Mouse (Mus musculus) CH12.LX (cell line): ENCODE results near the gene Rabgap1l. TPM values are rescaled to one million over a fixed set of nuclear protein-coding genes. Genes with fewer than 3 reads are reported as not detected.

Experiments
- DNase-seq: peaks from one replicate; pipeline ENCODE4 v3.0.0-alpha.2; 2013; ENCODE audit errors: extremely low read depth
- H3K27ac ChIP-seq: 2 replicates; pipeline ENCODE4 v1.5.1; 2012; ENCODE audit warnings: low read depth, mild to moderate bottlenecking, control low read depth, moderate library complexity; ENCODE audit not compliant: insufficient read depth
- H3K27me3 ChIP-seq: replicated peaks from 2 replicates; pipeline ENCODE3; 2012; ENCODE audit warnings: inconsistent platforms
- H3K36me3 ChIP-seq, 2 experiments: replicated peaks in 1 of 2; 2 replicates each; pipeline versions ENCODE3 to v1.6.1; 2012; ENCODE audit warnings: inconsistent platforms in 1 of 2, low read length in 1 of 2, mild to moderate bottlenecking in 1 of 2, mixed read lengths in 1 of 2, moderate library complexity in 1 of 2; ENCODE audit not compliant: control insufficient read depth in 1 of 2, insufficient read depth in 1 of 2
- H3K4me1 ChIP-seq, 2 experiments: 2 replicates each; pipeline ENCODE4 v1.6.1; 2012; ENCODE audit warnings: inconsistent platforms in 1 of 2, moderate library complexity in 1 of 2; ENCODE audit not compliant: insufficient read depth in 2 of 2, control insufficient read depth in 1 of 2
- H3K4me2 ChIP-seq: 2 replicates; pipeline ENCODE4 v1.6.1; 2012; ENCODE audit warnings: low read depth, mild to moderate bottlenecking, control low read depth; ENCODE audit not compliant: poor library complexity, insufficient read depth, severe bottlenecking
- H3K4me3 ChIP-seq, 3 experiments: fragments of 150-350 bp in 1 of 3; sonication (generic) in 1 of 3; replicated peaks in 1 of 3; 2 replicates each; pipeline versions ENCODE3 to v1.5.1; 2011 to 2012; ENCODE audit warnings: low read depth in 2 of 3, low read length in 2 of 3, mild to moderate bottlenecking in 2 of 3, moderate library complexity in 2 of 3, control low read depth in 1 of 3, improper control_type of control experiment in 1 of 3, inconsistent platforms in 1 of 3, mixed read lengths in 1 of 3; ENCODE audit not compliant: poor library complexity in 1 of 3
- H3K79me2 ChIP-seq: replicated peaks from 2 replicates; pipeline ENCODE4 v1.6.1; 2012; ENCODE audit warnings: mild to moderate bottlenecking, moderate library complexity; ENCODE audit not compliant: control insufficient read depth, poor library complexity, insufficient read depth, severe bottlenecking; ENCODE audit errors: extremely low read depth
- H3K9ac ChIP-seq: 2 replicates; pipeline ENCODE4 v1.6.1; 2012; ENCODE audit warnings: low read depth, mild to moderate bottlenecking, control low read depth, moderate library complexity; ENCODE audit not compliant: insufficient read depth
- H3K9me3 ChIP-seq: replicated peaks from 2 replicates; pipeline ENCODE3; 2012; ENCODE audit warnings: low read length, inconsistent platforms, mixed read lengths
- CHD1 ChIP-seq: IDR thresholded peaks from 2 replicates; pipeline ENCODE4 v1.6.1; 2012; ENCODE audit warnings: low read depth, low read length, improper control_type of control experiment, inconsistent platforms
- CHD2 ChIP-seq: IDR thresholded peaks from 2 replicates; pipeline ENCODE4 v1.6.1; 2011; ENCODE audit warnings: low read length, improper control_type of control experiment
- E2F4 ChIP-seq: IDR thresholded peaks from 2 replicates; pipeline ENCODE4 v1.6.1; 2011; ENCODE audit warnings: low read depth, low read length, improper control_type of control experiment; ENCODE audit not compliant: insufficient replicate concordance
- ELF1 ChIP-seq: IDR thresholded peaks from 2 replicates; pipeline ENCODE4 v1.6.1; 2014; ENCODE audit warnings: low read depth, mild to moderate bottlenecking, inconsistent platforms, low read length, improper control_type of control experiment
- EP300 ChIP-seq: IDR thresholded peaks from 2 replicates; pipeline ENCODE4 v1.6.1; 2011; ENCODE audit warnings: low read length, improper control_type of control experiment
- ETS1 ChIP-seq: conservative IDR thresholded peaks from 2 replicates; pipeline ENCODE4 v1.6.1; 2012; ENCODE audit warnings: low read depth, mild to moderate bottlenecking, inconsistent platforms, low read length, improper control_type of control experiment, moderate library complexity
- HCFC1 ChIP-seq: IDR thresholded peaks from 2 replicates; pipeline ENCODE4 v1.6.1; 2012; ENCODE audit warnings: low read depth, mild to moderate bottlenecking, inconsistent platforms, low read length, improper control_type of control experiment
- IRF4 ChIP-seq: IDR thresholded peaks from 2 replicates; pipeline ENCODE4 v1.6.1; 2014; ENCODE audit warnings: low read depth, mild to moderate bottlenecking, inconsistent platforms, low read length, improper control_type of control experiment
- JUN ChIP-seq: IDR thresholded peaks from 2 replicates; pipeline ENCODE4 v1.6.1; 2011; ENCODE audit warnings: low read depth, mild to moderate bottlenecking, low read length, improper control_type of control experiment, moderate library complexity; ENCODE audit not compliant: insufficient read depth
- JUND ChIP-seq: conservative IDR thresholded peaks from 2 replicates; pipeline ENCODE4 v1.6.1; 2011; ENCODE audit warnings: low read depth, low read length, improper control_type of control experiment
- KAT2A ChIP-seq: IDR thresholded peaks from 2 replicates; pipeline ENCODE4 v1.6.1; 2012; ENCODE audit warnings: low read length, improper control_type of control experiment, inconsistent platforms; ENCODE audit not compliant: insufficient replicate concordance
- MAFK ChIP-seq: IDR thresholded peaks from 2 replicates; pipeline ENCODE4 v1.6.1; 2011; ENCODE audit warnings: low read length, improper control_type of control experiment; ENCODE audit not compliant: insufficient replicate concordance
- MAX ChIP-seq: IDR thresholded peaks from 2 replicates; pipeline ENCODE4 v1.6.1; 2011; ENCODE audit warnings: low read length, improper control_type of control experiment
- MAZ ChIP-seq: IDR thresholded peaks from 2 replicates; pipeline ENCODE4 v1.6.1; 2012; ENCODE audit warnings: low read depth, mild to moderate bottlenecking, inconsistent platforms, low read length, improper control_type of control experiment, moderate library complexity
- MEF2A ChIP-seq: IDR thresholded peaks from 2 replicates; pipeline ENCODE4 v1.6.1; 2014; ENCODE audit warnings: low read depth, mild to moderate bottlenecking, inconsistent platforms, low read length, improper control_type of control experiment, borderline replicate concordance
- MXI1 ChIP-seq: IDR thresholded peaks from 2 replicates; pipeline ENCODE4 v1.6.1; 2011; ENCODE audit warnings: mild to moderate bottlenecking, low read depth, low read length, improper control_type of control experiment
- MYC ChIP-seq: IDR thresholded peaks from 2 replicates; pipeline ENCODE4 v1.6.1; 2011; ENCODE audit warnings: low read depth, mild to moderate bottlenecking, improper control_type of control experiment, low read length
- NELFE ChIP-seq: IDR thresholded peaks from 2 replicates; pipeline ENCODE4 v1.6.1; 2011; ENCODE audit warnings: low read depth, low read length, improper control_type of control experiment
- POLR2A ChIP-seq: IDR thresholded peaks from 2 replicates; pipeline ENCODE4 v1.6.1; 2011; ENCODE audit warnings: low read depth, mild to moderate bottlenecking, improper control_type of control experiment, low read length
- POLR2AphosphoS2 ChIP-seq: IDR thresholded peaks from 2 replicates; pipeline ENCODE4 v1.6.1; 2011; ENCODE audit warnings: low read depth, low read length, improper control_type of control experiment
- RAD21 ChIP-seq: IDR thresholded peaks from 2 replicates; pipeline ENCODE4 v1.6.1; 2011; ENCODE audit warnings: low read depth, mild to moderate bottlenecking, low read length, improper control_type of control experiment, moderate library complexity
- RCOR1 ChIP-seq: conservative IDR thresholded peaks from 2 replicates; pipeline ENCODE4 v1.6.1; 2012; ENCODE audit warnings: low read depth, mild to moderate bottlenecking, inconsistent platforms, low read length, improper control_type of control experiment
- SMC3 ChIP-seq: IDR thresholded peaks from 2 replicates; pipeline ENCODE4 v1.6.1; 2011; ENCODE audit warnings: low read depth, low read length, improper control_type of control experiment
- TBP ChIP-seq: conservative IDR thresholded peaks from 2 replicates; pipeline ENCODE4 v1.6.1; 2011; ENCODE audit warnings: low read depth, low read length, improper control_type of control experiment
- TCF12 ChIP-seq: IDR thresholded peaks from 2 replicates; pipeline ENCODE4 v1.6.1; 2014; ENCODE audit warnings: low read depth, mild to moderate bottlenecking, inconsistent platforms, low read length, improper control_type of control experiment
- UBTF ChIP-seq: IDR thresholded peaks from 2 replicates; pipeline ENCODE4 v1.6.1; 2012; ENCODE audit warnings: low read depth, mild to moderate bottlenecking, inconsistent platforms, low read length, improper control_type of control experiment, moderate library complexity
- USF1 ChIP-seq: IDR thresholded peaks from 2 replicates; pipeline ENCODE4 v1.6.1; 2014; ENCODE audit warnings: low read depth, mild to moderate bottlenecking, inconsistent platforms, low read length, improper control_type of control experiment
- USF2 ChIP-seq: conservative IDR thresholded peaks from 2 replicates; pipeline ENCODE4 v1.6.1; 2011; ENCODE audit warnings: low read depth, low read length, improper control_type of control experiment
- ZKSCAN1 ChIP-seq: IDR thresholded peaks from 2 replicates; pipeline ENCODE4 v1.6.1; 2012; ENCODE audit warnings: low read depth, inconsistent platforms, low read length, improper control_type of control experiment, borderline replicate concordance
- ZMIZ1 ChIP-seq: IDR thresholded peaks from 2 replicates; pipeline ENCODE4 v1.6.1; 2012; ENCODE audit warnings: low read depth, mild to moderate bottlenecking, inconsistent platforms, low read length, improper control_type of control experiment
- dilution Hi-C: fragments of 300-500 bp; cut with MboI; formaldehyde crosslinking; loops from 2 replicates; pipeline ENCODE4 v1.14.3; 2020; ENCODE audit warnings: low sequenced_read_pairs; ENCODE audit not compliant: extremely low pct_unique_long_range_greater_than_20kb, extremely low pct_ligation_motif_present
- in situ Hi-C: fragments of 300-500 bp; cut with MboI; formaldehyde crosslinking; loops from 3 replicates; pipeline ENCODE4 v1.14.3; 2019; ENCODE audit warnings: low sequenced_read_pairs, low pct_ligation_motif_present, low pct_unique_long_range_greater_than_20kb, mixed read lengths
- polyA plus RNA-seq: library from polyadenylated mRNA; unstranded; fragments of >175 nt; gene quantifications from 2 replicates; pipeline ENCODE4 v1.2.1, GENCODE M21; 2012; ENCODE audit warnings: low read depth; ENCODE audit not compliant: insufficient read length
- total RNA-seq, 2 experiments: library from RNA; depleted of rRNA; stranded (reverse); fragments of 300-350 nt in 1 of 2; fragments of >200 nt in 1 of 2; gene quantifications; 2 replicates each; pipeline ENCODE4 v1.2.3; 2012 to 2014

Gene Rabgap1l
- total and polyA plus RNA-seq, 3 experiments = 84.0 to 109 (median 85.6) TPM

DNA sequence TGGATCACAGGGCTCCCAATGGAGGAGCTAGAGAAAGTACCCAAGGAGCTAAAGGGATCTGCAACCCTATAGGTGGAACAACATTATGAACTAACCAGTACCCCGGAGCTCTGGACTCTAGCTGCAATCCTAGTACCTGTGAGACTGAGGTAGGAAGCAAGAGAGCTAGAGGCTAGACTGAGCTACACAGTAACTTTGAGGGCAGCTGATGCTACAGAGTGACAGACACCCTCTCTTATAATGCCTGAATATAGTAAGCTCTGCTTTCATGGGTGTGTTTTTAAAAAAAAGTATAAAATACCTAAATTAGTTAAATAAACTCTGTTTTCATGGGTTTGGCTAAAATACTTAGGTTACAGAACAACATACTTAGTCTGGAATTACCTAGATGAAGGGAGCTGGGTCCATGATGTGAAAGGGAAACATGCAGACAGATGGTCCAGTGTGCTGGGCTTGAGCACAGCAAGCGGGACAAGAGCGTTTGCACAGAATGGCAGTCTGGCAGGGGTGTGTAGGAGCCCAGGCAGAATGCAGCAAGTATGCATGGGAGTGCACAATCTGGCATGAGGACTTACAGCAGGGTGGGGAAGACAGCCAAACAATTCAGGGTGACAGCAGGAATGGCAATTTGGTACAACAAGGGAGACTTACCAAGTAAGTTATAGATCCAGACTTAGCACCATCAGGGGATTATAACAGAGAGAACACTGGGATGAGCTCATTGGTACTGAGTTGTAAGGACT lies 514.9 kb downstream of the Rabgap1l start:
- no peak overlapping the region for H3K4me3 ChIP-seq
- TF ChIP-seq TCF12 (no peak), TBP (no peak), EP300 (no peak), CHD2 (no peak), E2F4 (no peak), USF2 (no peak), ZMIZ1 (no peak), MXI1 (no peak), CHD1 (no peak), USF1 (no peak)
- H3K36me3 ChIP-seq = peaks cover 0 to 5% of the 10 kb centered on the region in 2 experiments
- H3K79me2 ChIP-seq = no peaks in the 10 kb centered on the region
- in situ Hi-C loops (no loop called here), dilution Hi-C loops (no loop called here)
- no peak overlapping the region for H3K27ac ChIP-seq
- H3K9me3 ChIP-seq = no peaks in the 10 kb centered on the region
- H3K9ac ChIP-seq = no peak overlapping the region
- no peaks in the 10 kb centered on the region for H3K27me3 ChIP-seq
- H3K4me1 ChIP-seq = peaks cover 12 to 36% of the 10 kb centered on the region in 2 experiments
- H3K4me2 ChIP-seq = no peak overlapping the region
- no peak for DNase-seq

DNA sequence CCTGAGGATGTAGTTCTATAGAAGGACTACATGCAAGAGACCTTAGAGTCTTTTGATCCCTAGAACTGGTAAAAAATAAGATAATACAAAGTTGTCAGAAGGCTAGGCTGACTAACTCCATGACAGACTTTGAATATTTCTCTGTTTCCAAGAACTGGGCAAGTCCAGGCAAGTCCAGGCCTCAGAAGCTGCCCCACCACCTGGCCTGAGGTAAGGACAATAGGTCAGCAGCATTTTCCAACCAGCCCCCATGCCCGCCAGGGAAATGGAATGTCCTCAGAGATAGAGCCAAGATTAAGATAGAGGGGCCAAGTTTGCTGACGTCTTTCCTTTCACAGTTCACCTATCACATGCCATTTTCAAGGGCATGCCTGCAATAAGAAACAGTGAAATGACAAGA lies 517.8 kb downstream of the Rabgap1l start:
- Histone ChIP-seq H3K4me2 (peak overlapping the region; percentile 37; the same call in 1 of the 2 replicates), H3K4me3 (no peak overlapping the region), H3K36me3 (peaks cover 0 to 5% of the 10 kb centered on the region in 2 experiments), H3K4me1 (peaks cover 12 to 26% of the 10 kb centered on the region in 2 experiments), H3K79me2 (no peaks in the 10 kb centered on the region), H3K9ac (no peak overlapping the region), H3K27me3 (no peaks in the 10 kb centered on the region), H3K9me3 (no peaks in the 10 kb centered on the region), H3K27ac (peak overlapping the region; percentile 76)
- DNase-seq = no peak
- in situ Hi-C loops = no loop called here
- dilution Hi-C loops = no loop called here
- no peak for TF ChIP-seq ZMIZ1
- TF ChIP-seq CHD1 = peak; percentile 98
- TF ChIP-seq EP300 = peak; percentile 77
- peak; percentile 80 for TF ChIP-seq IRF4
- TF ChIP-seq MXI1 = 0 out of 2 replicates have a peak, but pooled peaks have one; percentile 41
- 0 out of 2 replicates have a peak, but pooled peaks have one; percentile 51 for TF ChIP-seq MYC
- peak; percentile 4; the same call in 1 of the 2 replicates for TF ChIP-seq MAX
- no peak for TF ChIP-seq UBTF
- TF ChIP-seq MEF2A = peak; percentile 54; the same call in 1 of the 2 replicates
- TF ChIP-seq POLR2A = no peak
- TF ChIP-seq ELF1 = no peak
- no peak for TF ChIP-seq KAT2A
- no peak for TF ChIP-seq ZKSCAN1
- no peak for TF ChIP-seq USF2
- 0 out of 2 replicates have a peak, but pooled peaks have one; percentile 21 for TF ChIP-seq CHD2
- TF ChIP-seq NELFE = no peak
- TF ChIP-seq TCF12 = peak; percentile 85
- no peak for TF ChIP-seq USF1
- no peak for TF ChIP-seq MAZ
- TF ChIP-seq HCFC1 = no peak
- peak; percentile 28; the same call in 1 of the 2 replicates for TF ChIP-seq JUN
- no peak for TF ChIP-seq MAFK
- no peak for TF ChIP-seq RAD21
- TF ChIP-seq POLR2AphosphoS2 = no peak
- no peak for TF ChIP-seq SMC3
- TF ChIP-seq E2F4 = no peak
- peak; percentile 58 for TF ChIP-seq ETS1
- no peak for TF ChIP-seq RCOR1
- no peak for TF ChIP-seq JUND
